Mouse (Mus musculus): Measurements from ENCODE around the gene Rhobtb3.

DNA sequence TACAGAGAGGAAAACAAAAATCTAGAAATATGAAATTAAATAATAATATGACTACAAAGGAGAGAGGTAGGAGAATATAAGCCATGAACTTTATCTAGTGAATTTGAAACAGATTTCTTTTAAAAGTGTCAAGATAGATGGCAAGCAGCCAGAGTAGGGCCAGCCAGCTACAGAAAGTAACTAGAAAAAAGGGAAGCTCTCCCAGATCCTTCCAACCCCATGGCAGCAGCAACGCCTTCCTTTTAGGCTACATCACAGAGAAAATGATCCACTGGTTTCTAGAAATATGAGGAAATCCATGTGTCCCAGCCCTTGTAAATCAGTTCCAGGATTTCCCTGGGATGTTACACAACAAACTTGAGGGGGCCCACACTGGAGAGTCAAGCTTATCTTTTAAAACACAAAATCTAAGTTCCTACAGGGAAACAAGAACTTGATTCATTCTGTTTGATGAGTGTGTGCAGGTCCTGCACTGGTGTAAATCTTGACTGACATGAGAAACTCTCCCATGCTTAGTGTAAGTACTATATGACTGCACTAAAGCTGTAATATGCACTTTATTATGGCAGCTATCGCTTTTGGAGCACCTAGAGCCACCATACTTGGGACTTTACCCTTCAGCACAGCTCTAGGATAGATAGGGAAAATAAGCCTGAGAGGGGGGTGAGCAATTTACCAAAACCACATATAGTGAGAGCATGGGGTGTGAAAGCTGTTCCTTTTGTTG lies 2.8 kb downstream of the Rhobtb3 start:
- TF ChIP-seq CTCF (IDR thresholded peaks at IDR 0.05; ENCODE audit: control insufficient read depth, insufficient read depth, low read length) (no peak), POLR2A (IDR thresholded peaks at IDR 0.05; ENCODE audit: borderline replicate concordance, control insufficient read depth, low read depth, low read length) (no peak)
